Mouse (Mus musculus): ENCODE measurements around the gene Olah. TPM values are rescaled to one million over a fixed set of nuclear protein-coding genes. Genes with fewer than 3 reads are reported as not detected.

Gene Olah
- total and polyA plus RNA-seq, 3 experiments, result 0.39 TPM; not detected in 2

GRCm38 (mm10) chr2:3387105-3387860 is 9.7 kb downstream of the Olah start:
- Histone ChIP-seq H3K4me3 (replicated peaks in 1 of 3; ENCODE audit: low read depth in 2 of 3, low read length in 2 of 3, poor library complexity in 1 of 3) (no peak overlapping the region), H3K36me3 (replicated peaks in 1 of 2; ENCODE audit: control insufficient read depth in 1 of 2, insufficient read depth in 1 of 2, low read length in 1 of 2) (no peaks in the 10 kb centered on the region), H3K4me1 (ENCODE audit: control insufficient read depth in 1 of 2, insufficient read depth in 2 of 2) (0 out of 4 replicates have a peak, but pooled peaks cover 0 to 4% of the 10 kb centered on the region in 2 experiments), H3K9me3 (replicated peaks; ENCODE audit: low read length) (no peaks in the 10 kb centered on the region), H3K9ac (ENCODE audit: insufficient read depth, low read depth) (no peak overlapping the region), H3K79me2 (replicated peaks; ENCODE audit: control insufficient read depth, extremely low read depth, insufficient read depth, poor library complexity, severe bottlenecking) (no peaks in the 10 kb centered on the region), H3K4me2 (ENCODE audit: insufficient read depth, low read depth, poor library complexity, severe bottlenecking) (no peak overlapping the region), H3K27ac (ENCODE audit: insufficient read depth, low read depth) (no peak overlapping the region), H3K27me3 (replicated peaks) (no peaks in the 10 kb centered on the region)
- no peak for DNase-seq (ENCODE audit: extremely low read depth)
- in situ Hi-C loops (cut with MboI; ENCODE audit: low pct_ligation_motif_present, low pct_unique_long_range_greater_than_20kb, low sequenced_read_pairs) (no loop called here), dilution Hi-C loops (cut with MboI; ENCODE audit: extremely low pct_ligation_motif_present, extremely low pct_unique_long_range_greater_than_20kb, low sequenced_read_pairs) (no loop called here)
- TF ChIP-seq RCOR1 (conservative IDR thresholded peaks at IDR 0.05; ENCODE audit: low read depth, low read length) (no peak), CHD1 (IDR thresholded peaks at IDR 0.05; ENCODE audit: low read depth, low read length) (no peak), MEF2A (IDR thresholded peaks at IDR 0.05; ENCODE audit: borderline replicate concordance, low read depth, low read length) (no peak), POLR2AphosphoS2 (IDR thresholded peaks at IDR 0.05; ENCODE audit: low read depth, low read length) (no peak), MAZ (IDR thresholded peaks at IDR 0.05; ENCODE audit: low read depth, low read length) (no peak), RAD21 (IDR thresholded peaks at IDR 0.05; ENCODE audit: low read depth, low read length) (no peak), ZKSCAN1 (IDR thresholded peaks at IDR 0.05; ENCODE audit: borderline replicate concordance, low read depth, low read length) (no peak), ETS1 (conservative IDR thresholded peaks at IDR 0.05; ENCODE audit: low read depth, low read length) (no peak), MAFK (IDR thresholded peaks at IDR 0.05; ENCODE audit: insufficient replicate concordance, low read length) (no peak), USF2 (conservative IDR thresholded peaks at IDR 0.05; ENCODE audit: low read depth, low read length) (no peak), ZNF384 (IDR thresholded peaks at IDR 0.05; ENCODE audit: low read depth, low read length) (no peak), GABPA (IDR thresholded peaks at IDR 0.05; ENCODE audit: insufficient replicate concordance, low read depth, low read length) (no peak), POLR2A (IDR thresholded peaks at IDR 0.05; ENCODE audit: low read depth, low read length) (no peak), JUND (conservative IDR thresholded peaks at IDR 0.05; ENCODE audit: low read depth, low read length) (no peak), KAT2A (IDR thresholded peaks at IDR 0.05; ENCODE audit: insufficient replicate concordance, low read length) (no peak), SMC3 (IDR thresholded peaks at IDR 0.05; ENCODE audit: low read depth, low read length) (no peak)

DNA sequence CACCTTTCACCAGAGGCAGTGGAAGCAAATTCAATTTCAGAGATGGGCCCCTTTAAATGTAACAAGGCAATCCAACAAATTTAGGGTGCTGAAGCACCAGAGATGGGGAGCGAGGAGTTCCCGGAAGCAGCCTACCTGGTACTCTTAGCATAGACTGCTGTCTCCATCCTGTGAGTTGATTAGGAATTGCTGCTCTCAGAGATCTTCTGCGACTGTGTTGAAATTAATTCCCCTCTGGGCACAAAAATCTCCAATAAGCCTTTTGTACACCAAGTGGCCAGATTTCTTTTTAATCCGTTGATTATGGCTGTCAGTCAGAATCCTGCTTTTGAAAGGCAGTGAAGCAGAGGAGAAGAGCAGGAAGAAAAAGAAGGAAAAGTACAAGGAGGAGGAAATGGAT is 31.9 kb downstream of the Olah start:
- dilution Hi-C loops (cut with MboI; ENCODE audit: extremely low pct_ligation_motif_present, extremely low pct_unique_long_range_greater_than_20kb, low sequenced_read_pairs), result no loop called here

More for the DNA sequence above, 31.9 kb downstream of the Olah start:
- Histone ChIP-seq H3K27ac (ENCODE audit: insufficient read depth, low read depth) (no peak overlapping the region), H3K9ac (ENCODE audit: insufficient read depth, low read depth) (no peak overlapping the region), H3K36me3 (replicated peaks in 1 of 2; ENCODE audit: control insufficient read depth in 1 of 2, insufficient read depth in 1 of 2, low read length in 1 of 2) (no peaks in the 10 kb centered on the region), H3K4me1 (ENCODE audit: control insufficient read depth in 1 of 2, insufficient read depth in 2 of 2) (no peaks in the 10 kb centered on the region), H3K79me2 (replicated peaks; ENCODE audit: control insufficient read depth, extremely low read depth, insufficient read depth, poor library complexity, severe bottlenecking) (no peaks in the 10 kb centered on the region), H3K4me3 (replicated peaks in 1 of 3; ENCODE audit: low read depth in 2 of 3, low read length in 2 of 3, poor library complexity in 1 of 3) (no peak overlapping the region), H3K4me2 (ENCODE audit: insufficient read depth, low read depth, poor library complexity, severe bottlenecking) (no peak overlapping the region), H3K9me3 (replicated peaks; ENCODE audit: low read length) (no peaks in the 10 kb centered on the region), H3K27me3 (replicated peaks) (no peaks in the 10 kb centered on the region)
- in situ Hi-C loops (cut with MboI; ENCODE audit: low pct_ligation_motif_present, low pct_unique_long_range_greater_than_20kb, low sequenced_read_pairs), result no loop called here
- TF ChIP-seq RCOR1 (conservative IDR thresholded peaks at IDR 0.05; ENCODE audit: low read depth, low read length), result no peak
- no peak for TF ChIP-seq TCF12 (IDR thresholded peaks at IDR 0.05; ENCODE audit: low read depth, low read length)
- no peak for TF ChIP-seq UBTF (IDR thresholded peaks at IDR 0.05; ENCODE audit: low read depth, low read length)
- no peak for TF ChIP-seq SIN3A (IDR thresholded peaks at IDR 0.05; ENCODE audit: low read length)
- no peak for TF ChIP-seq GABPA (IDR thresholded peaks at IDR 0.05; ENCODE audit: insufficient replicate concordance, low read depth, low read length)
- no peak for TF ChIP-seq ZKSCAN1 (IDR thresholded peaks at IDR 0.05; ENCODE audit: borderline replicate concordance, low read depth, low read length)
- DNase-seq (ENCODE audit: extremely low read depth), result no peak

Data from CH12.LX (cell line).